Mouse (Mus musculus) lung, adult 2 months (tissue): ENCODE results near the gene Dcst2.

Experiments
- CTCF ChIP-seq: fragments of 200-500 bp; IDR thresholded peaks from 2 replicates; pipeline ENCODE4 v1.5.1; 2011; ENCODE audit warnings: mild to moderate bottlenecking, low read length, control low read depth; ENCODE audit not compliant: insufficient read depth
- POLR2A ChIP-seq: fragments of 200-500 bp; IDR thresholded peaks from 2 replicates; pipeline ENCODE4 v1.6.1; 2011; ENCODE audit warnings: low read depth, mild to moderate bottlenecking, control low read depth, low read length, borderline replicate concordance; ENCODE audit errors: extremely low read depth

DNA sequence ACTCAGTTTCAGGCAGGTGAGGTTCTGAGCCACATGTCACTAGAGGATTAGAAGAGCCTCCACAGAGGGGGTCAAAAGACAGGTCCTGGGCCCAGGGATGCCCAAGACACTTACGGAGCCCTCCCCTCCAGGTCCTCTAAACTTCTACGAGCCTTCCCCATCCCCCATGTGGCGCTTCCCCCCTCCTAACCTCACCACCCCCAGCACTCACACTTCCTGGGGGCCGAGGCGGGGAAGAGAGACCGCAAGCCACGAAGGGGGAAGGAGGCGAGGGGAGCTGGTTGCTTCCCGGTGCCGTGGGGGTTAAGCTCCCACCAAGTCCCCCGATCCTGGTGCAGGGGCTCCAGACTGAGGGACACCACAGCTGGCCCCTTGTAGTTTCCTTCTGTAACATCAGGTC lies 23.7 kb downstream of the Dcst2 start:
- no peak for TF ChIP-seq CTCF
- no peak for TF ChIP-seq POLR2A
